Mouse (Mus musculus) testis, adult 2 months (tissue): Measurements from ENCODE around the gene Usp7. TPM values are rescaled to one million over a fixed set of nuclear protein-coding genes. Genes with fewer than 3 reads are reported as not detected.
A peak's percentile ranks its signal among the peaks of the same experiment; 100 is the strongest.

Experiments used
- H3K27ac ChIP-seq: fragments of 200-500 bp; 2 replicates; pipeline ENCODE4 v1.5.1; 2012; ENCODE audit warnings: low read depth, low read length; ENCODE audit not compliant: control insufficient read depth, insufficient read depth
- H3K27me3 ChIP-seq: fragments of 200-500 bp; 2 replicates; pipeline ENCODE4 v1.6.1; 2012; ENCODE audit warnings: mild to moderate bottlenecking, low read length, moderate library complexity; ENCODE audit not compliant: control insufficient read depth, insufficient read depth
- H3K36me3 ChIP-seq: fragments of 200-500 bp; 2 replicates; pipeline ENCODE4 v1.6.1; 2012; ENCODE audit warnings: mild to moderate bottlenecking, low read length; ENCODE audit not compliant: control insufficient read depth, insufficient read depth
- H3K4me1 ChIP-seq: fragments of 200-500 bp; 2 replicates; pipeline ENCODE4 v1.6.1; 2012; ENCODE audit warnings: low read length; ENCODE audit not compliant: control insufficient read depth, insufficient read depth
- H3K4me3 ChIP-seq: fragments of 200-500 bp; 2 replicates; pipeline ENCODE4 v1.5.1; 2012; ENCODE audit warnings: low read depth, mild to moderate bottlenecking, low read length, moderate library complexity, mixed read lengths; ENCODE audit not compliant: control insufficient read depth
- CTCF ChIP-seq: fragments of 200-500 bp; IDR thresholded peaks from 2 replicates; pipeline ENCODE4 v1.5.1; 2012; ENCODE audit warnings: low read depth, mild to moderate bottlenecking, inconsistent platforms, low read length, moderate library complexity; ENCODE audit not compliant: control insufficient read depth, insufficient read depth, insufficient replicate concordance
- POLR2A ChIP-seq: fragments of 200-500 bp; IDR thresholded peaks from 2 replicates; pipeline ENCODE4 v1.6.1; 2012; ENCODE audit warnings: low read depth, mild to moderate bottlenecking, inconsistent platforms, low read length, moderate library complexity; ENCODE audit not compliant: control insufficient read depth
- polyA plus RNA-seq: library from polyadenylated mRNA; depleted of rRNA; stranded (reverse); fragments of >200 nt; gene quantifications from 2 replicates; pipeline ENCODE4 v1.2.3, GENCODE M21; 2012

The Usp7 gene
- polyA plus RNA-seq, 1 experiment = 61.5 TPM

GRCm38 (mm10) chr16:8741110-8741509, 51.0 kb downstream of the Usp7 start:
- no peak overlapping the region for H3K27ac ChIP-seq
- H3K27me3 ChIP-seq = no peaks in the 10 kb centered on the region
- no peaks in the 10 kb centered on the region for H3K36me3 ChIP-seq
- TF ChIP-seq POLR2A (no peak), CTCF (no peak)
- no peak overlapping the region for H3K4me3 ChIP-seq
- peaks cover 6% of the 10 kb centered on the region for H3K4me1 ChIP-seq

DNA sequence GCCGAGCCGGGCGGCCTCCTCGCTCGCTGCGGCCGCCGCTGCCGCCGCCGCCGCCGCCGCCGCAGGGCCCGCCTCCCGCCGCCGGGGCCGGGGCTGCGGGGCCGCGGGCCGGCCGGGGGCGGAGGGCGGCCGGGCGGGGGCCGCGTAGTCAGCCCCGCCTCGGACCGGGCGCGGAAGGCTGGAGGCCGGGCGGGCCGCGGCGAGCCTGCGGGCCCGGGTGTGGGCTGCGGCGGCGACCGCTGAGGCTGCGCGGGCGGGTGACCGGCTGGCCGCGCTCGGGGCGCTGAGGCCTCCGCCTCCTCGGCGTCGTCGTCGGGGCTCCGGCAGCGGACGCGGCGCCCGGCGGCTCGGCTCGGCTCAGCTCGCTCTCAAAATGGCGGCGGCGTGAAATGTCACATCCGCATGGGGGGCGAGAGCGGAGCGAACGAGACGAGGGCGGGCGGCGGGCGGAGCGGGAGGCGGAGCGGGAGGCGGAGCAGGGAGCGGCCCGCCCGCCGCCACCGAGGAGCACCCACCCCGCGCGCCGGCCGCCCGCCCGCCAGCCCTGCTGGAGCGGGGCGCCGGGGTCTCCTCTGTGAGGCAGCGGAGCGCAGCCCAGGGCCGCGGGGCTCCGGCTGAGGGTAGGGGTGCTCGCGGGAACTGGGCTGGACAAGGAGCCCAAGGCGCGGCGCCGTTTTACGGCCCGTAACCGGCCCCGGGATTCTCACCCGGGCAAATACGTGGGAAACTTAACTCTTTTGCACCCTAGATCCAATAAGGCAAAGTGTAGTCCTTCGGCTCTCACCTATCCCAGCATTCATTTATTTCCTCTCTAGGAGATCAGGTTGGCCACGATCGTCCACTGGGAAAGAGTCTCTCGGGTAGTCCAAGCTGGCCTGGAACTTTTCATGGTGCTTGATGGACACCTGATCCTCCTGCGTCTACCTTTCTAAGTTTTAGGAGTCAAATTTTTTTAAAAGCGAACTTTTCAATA, 53.3 kb downstream of the Usp7 start:
- H3K36me3 ChIP-seq = no peaks in the 10 kb centered on the region

DNA sequence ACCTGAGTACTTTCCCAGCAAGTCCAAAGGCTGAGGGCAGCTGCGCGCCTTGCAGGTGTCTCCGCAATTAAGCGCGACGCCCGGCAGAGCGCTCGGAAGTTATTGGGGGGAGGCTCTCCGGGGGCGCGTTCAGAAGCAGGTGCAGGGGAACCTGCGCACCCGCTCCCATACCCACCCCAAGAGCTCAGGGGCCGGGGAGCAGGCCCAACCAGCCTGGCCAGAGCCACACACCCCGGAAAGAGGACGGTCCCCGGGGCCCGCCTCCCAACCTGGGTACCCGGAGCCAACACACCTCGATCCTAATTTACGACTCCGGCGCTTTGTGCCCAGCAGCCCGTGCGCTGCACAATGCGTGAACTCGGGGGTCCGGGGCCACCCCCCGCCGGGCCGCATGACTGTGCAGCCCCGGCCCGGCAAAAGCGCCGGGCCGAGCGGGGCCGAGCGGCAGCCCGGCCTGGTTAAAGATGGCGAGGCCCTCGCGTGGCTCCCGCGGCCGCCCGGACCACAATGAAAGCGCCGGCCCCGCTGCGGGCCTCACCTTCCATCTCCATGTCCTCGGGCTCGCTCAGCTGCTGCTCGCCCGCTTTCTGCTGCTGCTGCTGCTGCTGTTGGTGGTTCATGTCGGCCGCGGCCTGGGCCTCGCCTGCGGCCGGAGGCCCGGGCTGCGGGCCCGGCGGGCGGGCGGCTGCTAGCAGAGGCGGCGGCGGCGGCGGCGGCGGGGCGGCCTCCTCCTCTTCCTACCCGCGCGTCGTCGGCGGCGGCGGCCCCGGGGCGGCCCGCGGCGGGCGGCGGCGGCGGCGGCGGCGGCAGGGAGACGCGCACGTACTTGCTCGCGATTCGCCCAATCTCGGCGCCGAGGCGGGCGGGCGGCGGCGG, 54.2 kb downstream of the Usp7 start:
- Histone ChIP-seq H3K27me3 (no peaks in the 10 kb centered on the region), H3K4me1 (peaks cover 10% of the 10 kb centered on the region), H3K4me3 (peak overlapping the region; percentile 87), H3K36me3 (no peaks in the 10 kb centered on the region), H3K27ac (peak overlapping the region; percentile 77)
- TF ChIP-seq CTCF (no peak), POLR2A (no peak)

More for the DNA sequence above, 53.3 kb downstream of the Usp7 start:
- H3K27ac ChIP-seq = peak overlapping the region; percentile 93
- TF ChIP-seq POLR2A (peak; percentile 42), CTCF (no peak)
- H3K4me3 ChIP-seq = peak overlapping the region; percentile 93
- no peaks in the 10 kb centered on the region for H3K27me3 ChIP-seq
- H3K4me1 ChIP-seq = peaks cover 10% of the 10 kb centered on the region

GRCm38 (mm10) chr16:8737341-8737665, 54.8 kb downstream of the Usp7 start:
- H3K4me3 ChIP-seq = peak overlapping the region; percentile 87
- TF ChIP-seq POLR2A = no peak
- H3K4me1 ChIP-seq = peaks cover 10% of the 10 kb centered on the region
- H3K36me3 ChIP-seq = no peaks in the 10 kb centered on the region
- no peak overlapping the region for H3K27ac ChIP-seq
- H3K27me3 ChIP-seq = no peaks in the 10 kb centered on the region

GRCm38 (mm10) chr16:8736757-8737156, 55.4 kb downstream of the Usp7 start:
- no peaks in the 10 kb centered on the region for H3K27me3 ChIP-seq
- H3K4me1 ChIP-seq = peaks cover 10% of the 10 kb centered on the region
- H3K27ac ChIP-seq = no peak overlapping the region
- H3K4me3 ChIP-seq = peak overlapping the region; percentile 28; the same call in 1 of the 2 replicates
- TF ChIP-seq POLR2A = no peak
- H3K36me3 ChIP-seq = no peaks in the 10 kb centered on the region

DNA sequence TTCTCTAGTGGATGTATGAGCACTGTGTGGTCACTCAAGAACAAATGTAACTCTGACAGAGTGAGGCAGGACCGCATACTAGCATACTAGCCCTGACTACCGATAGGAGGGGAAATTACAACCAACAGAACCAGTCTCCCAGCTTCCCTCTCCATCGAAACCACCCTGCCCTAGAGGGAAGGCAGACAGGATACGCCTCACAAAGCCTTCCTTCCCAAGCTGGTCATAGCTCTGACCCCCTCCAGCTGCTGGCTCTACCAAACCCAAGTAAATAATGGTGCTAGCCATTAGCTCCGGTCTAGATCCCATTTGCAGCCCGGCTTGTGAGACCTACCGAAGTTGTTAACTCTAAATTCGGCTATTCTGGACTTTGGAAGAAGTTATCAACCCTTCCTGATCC, 56.1 kb downstream of the Usp7 start:
- H3K27me3 ChIP-seq = no peaks in the 10 kb centered on the region
- peaks cover 13% of the 10 kb centered on the region for H3K4me1 ChIP-seq
- no peak overlapping the region for H3K4me3 ChIP-seq
- no peak for TF ChIP-seq CTCF
- no peak for TF ChIP-seq POLR2A
- H3K27ac ChIP-seq = no peak overlapping the region
- H3K36me3 ChIP-seq = no peaks in the 10 kb centered on the region

DNA sequence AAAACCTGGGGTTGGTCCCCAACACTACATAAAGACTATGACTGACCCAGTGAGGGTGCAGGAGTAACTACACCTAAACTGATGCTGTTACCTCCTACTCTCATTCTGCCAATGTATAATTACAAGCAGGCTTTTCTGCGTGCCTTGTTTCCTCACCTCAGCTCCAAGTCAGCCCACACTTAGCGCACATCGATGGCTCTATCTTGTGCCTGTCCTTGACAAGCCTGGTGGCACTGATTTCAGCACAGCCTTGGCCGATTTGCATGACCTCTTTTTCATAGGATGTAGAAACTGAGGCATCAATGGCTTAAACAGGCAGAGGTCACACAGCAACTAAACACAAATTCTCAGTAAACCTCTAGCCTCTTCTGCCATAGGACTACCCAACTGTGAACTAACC, 57.4 kb downstream of the Usp7 start:
- Histone ChIP-seq H3K4me1 (peaks cover 13% of the 10 kb centered on the region), H3K27me3 (no peaks in the 10 kb centered on the region), H3K4me3 (no peak overlapping the region), H3K27ac (no peak overlapping the region), H3K36me3 (no peaks in the 10 kb centered on the region)
- TF ChIP-seq CTCF (no peak), POLR2A (no peak)
